Mouse (Mus musculus): Measurements from ENCODE around the gene Lmtk3. TPM values are rescaled to one million over a fixed set of nuclear protein-coding genes. Genes with fewer than 3 reads are reported as not detected.

Gene Lmtk3
- polyA plus RNA-seq, 1 experiment: 0.11 TPM

DNA sequence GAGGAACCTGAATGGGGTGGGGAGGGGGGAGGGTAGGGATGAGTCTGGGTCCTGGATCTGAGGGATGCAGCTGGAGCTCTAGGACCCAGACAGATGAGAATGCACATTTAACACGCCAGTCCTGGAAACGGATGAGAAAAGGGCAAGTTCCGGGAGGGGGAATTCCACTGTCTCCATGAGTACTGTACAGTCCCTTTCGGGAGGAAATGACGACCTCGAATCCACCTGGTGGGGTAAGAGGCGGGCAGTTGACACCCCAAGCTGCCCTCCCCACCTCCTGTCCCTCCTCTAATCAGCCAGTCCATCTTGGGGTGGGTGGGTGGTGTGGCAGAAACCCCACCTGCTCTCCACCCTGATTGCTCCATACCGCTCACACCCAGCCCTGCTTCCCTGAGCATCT, 17.5 kb upstream of the Lmtk3 start:
- Histone ChIP-seq H3K36me3 (ENCODE audit: control insufficient read depth, insufficient read depth) (no peaks in the 10 kb centered on the region), H3K4me3 (no peak overlapping the region), H3K4me2 (ENCODE audit: low read depth) (no peak overlapping the region), H3K79me2 (ENCODE audit: control insufficient read depth, insufficient read depth) (no peaks in the 10 kb centered on the region), H3ac (ENCODE audit: control insufficient read depth, insufficient read length) (no peak overlapping the region), H3K27me3 (ENCODE audit: control insufficient read depth, insufficient read depth, insufficient read length) (no peaks in the 10 kb centered on the region)
- TF ChIP-seq SRF (IDR thresholded peaks at IDR 0.05; ENCODE audit: control insufficient read depth, insufficient read length, low read depth) (no peak), TCF12 (IDR thresholded peaks at IDR 0.05; ENCODE audit: insufficient read depth, poor library complexity, severe bottlenecking) (no peak), MYOG (IDR thresholded peaks at IDR 0.05; ENCODE audit: control insufficient read depth in 1 of 3, insufficient read depth in 1 of 3, insufficient read length in 2 of 3, low read depth in 2 of 3) (no peak), USF1 (IDR thresholded peaks at IDR 0.05; ENCODE audit: low read depth) (no peak), MYOD1 (IDR thresholded peaks at IDR 0.05; ENCODE audit: control insufficient read depth in 1 of 3, insufficient read length in 2 of 3, low read depth in 2 of 3) (no peak), POLR2AphosphoS2 (IDR thresholded peaks at IDR 0.05; ENCODE audit: insufficient read length, low read depth) (no peak), CEBPB (IDR thresholded peaks at IDR 0.05; ENCODE audit: insufficient read depth, poor library complexity, severe bottlenecking) (no peak), MAX (IDR thresholded peaks at IDR 0.05; ENCODE audit: low read depth) (no peak), POLR2A (IDR thresholded peaks at IDR 0.05; ENCODE audit: insufficient read length, low read depth) (no peak), TCF3 (IDR thresholded peaks at IDR 0.05; ENCODE audit: insufficient read length, low read depth) (no peak), E2F4 (IDR thresholded peaks at IDR 0.05; ENCODE audit: insufficient read depth) (no peak), REST (IDR thresholded peaks at IDR 0.05; ENCODE audit: insufficient read depth, insufficient read length) (no peak)

DNA sequence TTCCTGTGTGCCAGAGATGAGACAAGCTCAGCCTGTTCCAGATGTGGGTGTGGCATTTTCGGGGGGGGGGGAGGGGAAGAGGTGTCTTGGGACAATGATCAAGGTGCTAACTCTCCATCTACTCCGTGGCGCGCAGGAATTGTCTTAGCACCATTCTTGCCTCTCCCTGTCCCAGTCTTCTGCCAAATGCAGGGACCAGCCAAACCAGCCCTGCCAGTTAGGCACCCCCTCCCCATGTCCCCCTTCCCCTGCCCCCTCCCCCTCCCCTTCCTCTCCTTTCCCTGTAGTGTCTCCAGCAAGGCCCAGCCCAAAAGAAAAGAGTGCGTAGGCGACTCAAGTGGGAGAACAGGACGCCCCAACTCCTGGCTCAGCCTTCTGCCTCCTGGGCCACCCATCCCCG, 16.8 kb upstream of the Lmtk3 start:
- Histone ChIP-seq H3K36me3 (ENCODE audit: control insufficient read depth, insufficient read depth) (no peaks in the 10 kb centered on the region), H3K79me2 (ENCODE audit: control insufficient read depth, insufficient read depth) (no peaks in the 10 kb centered on the region)

DNA sequence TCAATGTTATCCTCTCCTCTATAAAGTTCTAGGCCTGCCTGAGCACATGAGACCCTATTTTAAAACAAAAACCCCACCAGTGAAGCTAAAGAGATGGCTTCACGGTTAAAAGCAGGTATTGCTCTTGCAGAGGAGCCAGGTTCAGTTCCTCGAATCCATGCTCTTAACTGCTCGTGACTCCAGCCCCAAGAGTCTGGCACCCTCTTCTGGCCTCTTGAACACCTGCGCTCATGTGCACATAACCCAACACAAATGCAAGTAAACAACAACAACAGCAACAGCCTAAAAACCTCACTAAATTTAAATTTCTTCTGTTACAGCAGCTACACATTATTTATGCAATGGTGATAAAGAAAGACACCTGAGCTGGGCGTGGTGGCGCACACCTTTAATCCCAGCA, 16.0 kb upstream of the Lmtk3 start:
- no peak overlapping the region for H3K4me2 ChIP-seq (ENCODE audit: low read depth)
- no peak for TF ChIP-seq USF1 (IDR thresholded peaks at IDR 0.05; ENCODE audit: low read depth)
- no peak for TF ChIP-seq MYOG (IDR thresholded peaks at IDR 0.05; ENCODE audit: control insufficient read depth in 1 of 3, insufficient read depth in 1 of 3, insufficient read length in 2 of 3, low read depth in 2 of 3)
- TF ChIP-seq E2F4 (IDR thresholded peaks at IDR 0.05; ENCODE audit: insufficient read depth): no peak
- no peak for TF ChIP-seq POLR2A (IDR thresholded peaks at IDR 0.05; ENCODE audit: insufficient read length, low read depth)
- TF ChIP-seq MYOD1 (IDR thresholded peaks at IDR 0.05; ENCODE audit: control insufficient read depth in 1 of 3, insufficient read length in 2 of 3, low read depth in 2 of 3): no peak
- no peak for TF ChIP-seq SRF (IDR thresholded peaks at IDR 0.05; ENCODE audit: control insufficient read depth, insufficient read length, low read depth)
- no peak for TF ChIP-seq MAX (IDR thresholded peaks at IDR 0.05; ENCODE audit: low read depth)
- no peak for TF ChIP-seq CEBPB (IDR thresholded peaks at IDR 0.05; ENCODE audit: insufficient read depth, poor library complexity, severe bottlenecking)
- no peak for TF ChIP-seq POLR2AphosphoS2 (IDR thresholded peaks at IDR 0.05; ENCODE audit: insufficient read length, low read depth)
- TF ChIP-seq REST (IDR thresholded peaks at IDR 0.05; ENCODE audit: insufficient read depth, insufficient read length): no peak
- TF ChIP-seq TCF3 (IDR thresholded peaks at IDR 0.05; ENCODE audit: insufficient read length, low read depth): no peak
- no peak for TF ChIP-seq TCF12 (IDR thresholded peaks at IDR 0.05; ENCODE audit: insufficient read depth, poor library complexity, severe bottlenecking)
- H3K36me3 ChIP-seq (ENCODE audit: control insufficient read depth, insufficient read depth): no peaks in the 10 kb centered on the region
- no peaks in the 10 kb centered on the region for H3K79me2 ChIP-seq (ENCODE audit: control insufficient read depth, insufficient read depth)
- H3K27me3 ChIP-seq (ENCODE audit: control insufficient read depth, insufficient read depth, insufficient read length): no peaks in the 10 kb centered on the region
- H3K4me3 ChIP-seq: no peak overlapping the region
- H3ac ChIP-seq (ENCODE audit: control insufficient read depth, insufficient read length): no peak overlapping the region

More for the DNA sequence above, 16.8 kb upstream of the Lmtk3 start:
- Histone ChIP-seq H3K4me3 (no peak overlapping the region), H3K4me2 (ENCODE audit: low read depth) (no peak overlapping the region), H3K27me3 (ENCODE audit: control insufficient read depth, insufficient read depth, insufficient read length) (no peaks in the 10 kb centered on the region), H3ac (ENCODE audit: control insufficient read depth, insufficient read length) (no peak overlapping the region)
- TF ChIP-seq REST (IDR thresholded peaks at IDR 0.05; ENCODE audit: insufficient read depth, insufficient read length): no peak
- TF ChIP-seq USF1 (IDR thresholded peaks at IDR 0.05; ENCODE audit: low read depth): no peak
- TF ChIP-seq SRF (IDR thresholded peaks at IDR 0.05; ENCODE audit: control insufficient read depth, insufficient read length, low read depth): no peak
- no peak for TF ChIP-seq TCF3 (IDR thresholded peaks at IDR 0.05; ENCODE audit: insufficient read length, low read depth)
- no peak for TF ChIP-seq TCF12 (IDR thresholded peaks at IDR 0.05; ENCODE audit: insufficient read depth, poor library complexity, severe bottlenecking)
- no peak for TF ChIP-seq MYOG (IDR thresholded peaks at IDR 0.05; ENCODE audit: control insufficient read depth in 1 of 3, insufficient read depth in 1 of 3, insufficient read length in 2 of 3, low read depth in 2 of 3)

DNA sequence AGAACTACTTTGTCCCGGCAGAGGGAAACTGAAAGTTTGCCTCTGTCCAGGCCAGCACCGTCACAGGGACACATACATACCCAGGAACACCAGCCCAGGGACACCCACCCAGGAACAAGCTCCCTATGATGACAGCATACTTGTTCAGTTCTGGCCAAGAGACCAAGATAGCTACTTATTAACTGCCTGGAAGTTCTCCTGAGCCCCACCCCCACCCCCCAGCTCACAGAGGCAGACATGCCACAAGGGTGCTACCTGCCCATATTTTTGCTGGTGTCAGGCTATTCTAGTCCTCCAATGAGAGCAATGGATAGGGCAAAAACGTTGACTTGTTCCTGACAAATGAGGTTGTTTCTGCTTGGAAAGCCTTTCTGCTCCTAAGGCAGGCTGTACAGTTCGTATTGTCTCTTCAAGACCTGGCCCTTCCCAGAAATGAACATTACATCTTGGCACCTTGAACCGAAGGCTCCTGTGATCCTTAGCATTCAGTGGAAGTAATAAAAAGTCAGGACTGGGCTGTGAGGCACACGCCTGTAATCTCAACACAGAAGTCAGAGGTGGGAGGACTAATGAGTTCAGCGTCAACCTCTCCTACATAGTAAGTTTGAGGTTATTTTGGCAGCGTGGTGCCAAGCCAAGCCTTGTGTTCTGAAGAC, 13.0 kb upstream of the Lmtk3 start:
- no peak for TF ChIP-seq CEBPB (IDR thresholded peaks at IDR 0.05; ENCODE audit: insufficient read depth, poor library complexity, severe bottlenecking)
- TF ChIP-seq TCF3 (IDR thresholded peaks at IDR 0.05; ENCODE audit: insufficient read length, low read depth): no peak
- TF ChIP-seq REST (IDR thresholded peaks at IDR 0.05; ENCODE audit: insufficient read depth, insufficient read length): no peak
- no peak for TF ChIP-seq POLR2A (IDR thresholded peaks at IDR 0.05; ENCODE audit: insufficient read length, low read depth)
- TF ChIP-seq USF1 (IDR thresholded peaks at IDR 0.05; ENCODE audit: low read depth): no peak
- TF ChIP-seq E2F4 (IDR thresholded peaks at IDR 0.05; ENCODE audit: insufficient read depth): no peak
- no peak for TF ChIP-seq SRF (IDR thresholded peaks at IDR 0.05; ENCODE audit: control insufficient read depth, insufficient read length, low read depth)
- TF ChIP-seq MAX (IDR thresholded peaks at IDR 0.05; ENCODE audit: low read depth): no peak
- TF ChIP-seq TCF12 (IDR thresholded peaks at IDR 0.05; ENCODE audit: insufficient read depth, poor library complexity, severe bottlenecking): no peak
- no peak for TF ChIP-seq MYOD1 (IDR thresholded peaks at IDR 0.05; ENCODE audit: control insufficient read depth in 1 of 3, insufficient read length in 2 of 3, low read depth in 2 of 3)
- TF ChIP-seq MYOG (IDR thresholded peaks at IDR 0.05; ENCODE audit: control insufficient read depth in 1 of 3, insufficient read depth in 1 of 3, insufficient read length in 2 of 3, low read depth in 2 of 3): no peak
- TF ChIP-seq POLR2AphosphoS2 (IDR thresholded peaks at IDR 0.05; ENCODE audit: insufficient read length, low read depth): no peak
- H3K4me3 ChIP-seq: no peak overlapping the region
- peak overlapping the region; percentile 21 for H3K4me2 ChIP-seq (ENCODE audit: low read depth)
- no peaks in the 10 kb centered on the region for H3K36me3 ChIP-seq (ENCODE audit: control insufficient read depth, insufficient read depth)
- peaks cover 18% of the 10 kb centered on the region for H3K27me3 ChIP-seq (ENCODE audit: control insufficient read depth, insufficient read depth, insufficient read length)
- no peaks in the 10 kb centered on the region for H3K79me2 ChIP-seq (ENCODE audit: control insufficient read depth, insufficient read depth)
- H3ac ChIP-seq (ENCODE audit: control insufficient read depth, insufficient read length): no peak overlapping the region

Data from myocyte (in vitro differentiated cells).